Mouse (Mus musculus) heart, embryonic 10.5 days (tissue): Measurements from ENCODE around the gene Trpm3. TPM values are rescaled to one million over a fixed set of nuclear protein-coding genes. Genes with fewer than 3 reads are reported as not detected.

Source experiments
- DNase-seq: peaks from one replicate; pipeline ENCODE4 v3.0.0-alpha.2; 2017; ENCODE audit warnings: low spot score
- H3K27ac ChIP-seq: fragments of 300-500 bp; sonication (generic); 2 replicates; pipeline ENCODE4 v1.5.1; 2016; ENCODE audit warnings: mild to moderate bottlenecking
- H3K27me3 ChIP-seq: fragments of 300-500 bp; sonication (generic); 2 replicates; pipeline ENCODE4 v1.6.1; 2016; ENCODE audit warnings: mild to moderate bottlenecking; ENCODE audit not compliant: poor library complexity, insufficient read depth, severe bottlenecking
- H3K36me3 ChIP-seq: fragments of 300-500 bp; sonication (generic); 2 replicates; pipeline ENCODE4 v1.6.1; 2016; ENCODE audit warnings: mild to moderate bottlenecking, moderate library complexity
- H3K4me1 ChIP-seq: fragments of 300-500 bp; sonication (generic); 2 replicates; pipeline ENCODE4 v1.6.1; 2016; ENCODE audit warnings: mild to moderate bottlenecking
- H3K4me3 ChIP-seq: fragments of 300-500 bp; sonication (generic); 2 replicates; pipeline ENCODE4 v1.5.1; 2016; ENCODE audit warnings: mild to moderate bottlenecking, moderate library complexity
- H3K9me3 ChIP-seq: fragments of 300-500 bp; sonication (generic); 2 replicates; pipeline ENCODE4 v1.6.1; 2016; ENCODE audit warnings: mild to moderate bottlenecking, moderate library complexity
- WGBS: fragments of 180-500 bp; shearing (Covaris S2); methylation state at CpG from one replicate; pipeline ENCODE4 v1.1.7; 2016; 5-methylcytosine and 5-hydroxymethylcytosine counted together
- polyA plus RNA-seq: library from polyadenylated mRNA; unstranded; fragments of >200 nt; fragmentation: Nextera tagmentation; extraction: Ambion mirVana; gene quantifications from 2 replicates; pipeline ENCODE4 v1.2.1, GENCODE M21; 2016

Trpm3 gene
- polyA plus RNA-seq, 1 experiment from 2014 or later: 1.7 TPM

DNA sequence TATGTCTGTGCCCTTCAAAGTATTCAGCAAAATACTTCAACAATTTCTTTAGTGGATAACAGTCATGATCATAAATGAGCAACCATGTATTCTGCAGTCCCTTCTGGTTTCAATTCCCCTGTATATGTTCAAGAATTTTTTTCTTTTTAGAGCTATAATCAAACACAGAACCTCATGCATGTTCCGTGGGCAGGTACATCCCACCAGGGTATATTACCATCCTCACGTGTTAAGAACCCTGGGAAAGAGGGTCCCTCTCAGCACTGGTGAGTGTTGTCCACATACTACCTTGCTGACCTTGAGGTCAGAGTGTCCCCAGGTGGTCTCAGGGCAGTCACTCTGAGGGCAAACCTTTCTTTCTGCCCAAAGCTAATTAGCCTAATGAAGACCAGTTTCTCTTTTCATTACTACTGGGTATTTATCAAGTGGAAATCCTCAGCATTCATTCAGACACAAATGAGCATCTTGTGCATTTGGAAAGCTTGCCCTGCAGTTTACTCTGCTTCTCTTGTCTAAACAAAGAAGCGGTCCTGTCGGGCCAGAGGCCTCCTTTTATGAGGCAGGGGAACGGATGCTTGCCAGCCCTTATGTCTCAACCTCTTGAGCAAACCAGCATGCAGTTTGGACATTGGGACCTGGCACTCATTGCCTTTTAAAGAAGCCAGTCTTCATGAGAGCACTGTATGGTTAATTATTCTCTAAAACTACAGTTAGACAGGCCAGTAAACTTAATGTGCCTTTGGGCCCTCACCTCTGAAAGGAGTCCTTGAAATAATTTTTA lies 562.2 kb downstream of the Trpm3 start:
- DNase-seq: no peak
- no peak overlapping the region for H3K4me3 ChIP-seq
- H3K9me3 ChIP-seq: no peaks in the 10 kb centered on the region
- H3K36me3 ChIP-seq: no peaks in the 10 kb centered on the region
- no peak overlapping the region for H3K27ac ChIP-seq
- H3K4me1 ChIP-seq: no peaks in the 10 kb centered on the region
- no peaks in the 10 kb centered on the region for H3K27me3 ChIP-seq
- 66% methylated on average over 5 of the region's 5 CpGs for WGBS

DNA sequence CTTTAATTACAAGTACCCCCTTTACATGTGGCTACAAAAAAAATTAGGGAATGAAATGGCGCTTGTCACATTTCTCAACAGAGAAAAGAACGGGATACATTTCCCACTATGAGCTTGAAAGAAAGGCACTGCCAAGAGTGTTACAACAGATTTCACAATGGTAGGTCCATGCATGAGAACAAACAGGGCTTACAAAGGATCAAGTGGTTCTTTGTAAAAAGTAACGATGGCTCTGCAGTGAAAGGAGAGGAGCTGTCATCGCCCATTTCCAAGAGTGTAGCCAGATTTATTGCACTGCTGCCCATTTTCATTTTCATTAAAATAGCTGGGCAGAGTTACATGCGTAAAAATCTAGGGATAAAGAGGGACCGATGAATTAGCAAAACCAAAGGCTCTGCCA lies 565.0 kb downstream of the Trpm3 start:
- no peaks in the 10 kb centered on the region for H3K4me1 ChIP-seq
- no peaks in the 10 kb centered on the region for H3K36me3 ChIP-seq
- no peak overlapping the region for H3K27ac ChIP-seq
- no peak for DNase-seq
- WGBS: 66% methylated on average over 6 of the region's 6 CpGs
- H3K9me3 ChIP-seq: no peaks in the 10 kb centered on the region
- no peak overlapping the region for H3K4me3 ChIP-seq
- no peaks in the 10 kb centered on the region for H3K27me3 ChIP-seq

DNA sequence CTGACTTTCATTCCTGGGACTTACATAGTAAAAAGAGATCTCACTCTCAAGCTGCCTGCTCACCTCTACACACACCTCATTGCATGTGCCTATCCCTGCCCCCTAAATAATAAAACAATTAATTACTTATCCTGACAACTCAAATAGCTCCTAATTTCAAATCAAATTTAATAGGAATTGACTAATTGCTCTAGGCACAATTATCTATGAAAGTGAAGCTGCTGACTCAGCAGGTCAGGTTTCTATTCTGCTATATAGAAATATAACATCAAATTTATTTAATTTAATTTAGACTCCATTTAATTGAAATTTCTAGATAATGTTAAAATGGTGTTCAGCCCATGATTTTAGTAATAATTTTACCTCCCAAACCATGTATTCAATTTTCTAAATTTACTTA lies 566.6 kb downstream of the Trpm3 start:
- no peaks in the 10 kb centered on the region for H3K9me3 ChIP-seq
- H3K4me1 ChIP-seq: no peaks in the 10 kb centered on the region
- no peak overlapping the region for H3K27ac ChIP-seq
- no peaks in the 10 kb centered on the region for H3K27me3 ChIP-seq
- no peak overlapping the region for H3K4me3 ChIP-seq
- no peaks in the 10 kb centered on the region for H3K36me3 ChIP-seq
- DNase-seq: no peak

DNA sequence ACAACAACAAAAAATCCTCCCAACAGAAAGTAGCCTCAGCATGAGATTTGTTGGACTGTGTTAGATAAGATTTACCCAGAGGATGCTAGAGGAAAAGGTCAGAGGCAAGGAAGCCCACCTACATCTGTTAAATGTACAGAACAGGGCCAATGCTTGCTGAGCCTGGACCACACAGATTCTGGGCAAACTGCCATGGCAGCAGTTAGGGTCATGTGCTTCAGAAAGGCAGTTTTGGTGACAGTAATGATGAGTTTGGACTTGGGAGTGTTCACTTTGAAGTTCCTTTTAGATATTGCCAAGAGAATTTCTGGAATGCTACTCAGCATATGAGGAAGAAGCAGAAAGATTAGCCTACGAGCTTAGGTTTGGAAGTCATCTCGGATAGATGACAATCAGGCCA lies 580.2 kb downstream of the Trpm3 start:
- no peaks in the 10 kb centered on the region for H3K36me3 ChIP-seq
- H3K27me3 ChIP-seq: no peaks in the 10 kb centered on the region
- no peak overlapping the region for H3K27ac ChIP-seq
- no peak for DNase-seq
- H3K9me3 ChIP-seq: no peaks in the 10 kb centered on the region
- WGBS: 68% methylated on average over 2 of the region's 2 CpGs
- no peaks in the 10 kb centered on the region for H3K4me1 ChIP-seq
- H3K4me3 ChIP-seq: no peak overlapping the region

DNA sequence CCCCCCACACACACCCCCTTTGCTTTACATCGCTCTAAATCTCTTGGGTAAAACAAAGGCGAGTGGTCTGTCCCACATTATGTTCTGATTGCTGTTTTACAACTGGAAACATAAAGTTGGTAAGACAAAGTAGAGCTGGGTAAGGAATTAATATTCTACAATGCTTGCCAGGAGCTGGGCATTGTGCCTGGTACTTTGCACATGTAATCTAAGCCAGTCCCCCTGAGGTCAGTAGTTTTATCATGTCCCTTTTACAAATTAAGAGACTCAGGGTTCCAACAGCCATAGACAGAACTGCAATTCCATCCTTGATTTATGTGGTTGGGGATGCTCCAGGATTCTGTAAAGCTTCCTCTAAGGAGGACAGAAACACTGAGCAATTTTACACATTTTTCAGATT lies 591.0 kb downstream of the Trpm3 start:
- no peak for DNase-seq
- H3K4me1 ChIP-seq: no peaks in the 10 kb centered on the region
- H3K27ac ChIP-seq: no peak overlapping the region
- no peaks in the 10 kb centered on the region for H3K27me3 ChIP-seq
- no peak overlapping the region for H3K4me3 ChIP-seq
- WGBS: 91% methylated on average over 2 of the region's 2 CpGs
- no peaks in the 10 kb centered on the region for H3K36me3 ChIP-seq
- no peaks in the 10 kb centered on the region for H3K9me3 ChIP-seq

DNA sequence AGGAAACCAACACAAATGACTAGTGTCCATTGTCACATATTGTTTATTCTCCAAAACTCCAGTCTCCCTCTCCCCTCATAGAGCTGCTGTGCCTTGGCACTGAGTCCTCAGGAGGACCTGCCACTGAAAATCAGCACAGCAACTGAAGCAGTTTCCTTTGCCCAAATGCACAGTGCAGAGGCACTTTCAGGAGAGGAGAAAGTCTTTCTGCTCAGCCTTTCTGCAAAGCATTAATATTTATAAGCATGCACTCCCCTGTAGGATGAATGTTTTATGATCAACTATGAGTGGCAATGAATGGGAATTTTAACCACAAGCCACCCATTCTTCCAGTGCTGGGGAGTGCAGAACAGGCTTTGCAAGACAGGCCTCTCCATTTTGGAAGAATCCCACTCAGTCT lies 592.1 kb downstream of the Trpm3 start:
- H3K4me1 ChIP-seq: no peaks in the 10 kb centered on the region
- H3K36me3 ChIP-seq: no peaks in the 10 kb centered on the region
- DNase-seq: no peak
- H3K4me3 ChIP-seq: no peak overlapping the region
- H3K27me3 ChIP-seq: no peaks in the 10 kb centered on the region
- no peaks in the 10 kb centered on the region for H3K9me3 ChIP-seq
- no peak overlapping the region for H3K27ac ChIP-seq

DNA sequence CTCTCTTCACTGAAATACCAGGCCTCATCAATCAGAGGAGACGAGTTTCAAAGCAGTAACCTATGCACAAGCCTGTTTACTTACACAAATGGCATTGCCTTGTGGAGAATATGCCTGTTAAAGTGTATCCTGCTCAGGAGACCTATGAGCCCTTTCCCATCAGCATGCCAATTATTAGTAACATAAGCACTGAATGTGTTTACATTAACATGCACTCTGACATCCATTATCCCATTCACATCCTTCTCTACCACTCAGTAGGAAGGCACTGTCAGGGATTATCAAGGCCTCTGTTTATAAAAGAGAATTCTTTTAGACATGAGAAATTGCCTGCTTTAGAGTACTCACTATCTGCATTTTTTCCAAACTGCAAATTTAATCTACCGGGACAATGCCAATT lies 598.0 kb downstream of the Trpm3 start:
- WGBS: 60% methylated on average over 2 of the region's 2 CpGs
- no peaks in the 10 kb centered on the region for H3K4me1 ChIP-seq
- H3K27me3 ChIP-seq: no peaks in the 10 kb centered on the region
- no peak overlapping the region for H3K27ac ChIP-seq
- no peaks in the 10 kb centered on the region for H3K9me3 ChIP-seq
- H3K36me3 ChIP-seq: no peaks in the 10 kb centered on the region
- no peak overlapping the region for H3K4me3 ChIP-seq
- DNase-seq: no peak

DNA sequence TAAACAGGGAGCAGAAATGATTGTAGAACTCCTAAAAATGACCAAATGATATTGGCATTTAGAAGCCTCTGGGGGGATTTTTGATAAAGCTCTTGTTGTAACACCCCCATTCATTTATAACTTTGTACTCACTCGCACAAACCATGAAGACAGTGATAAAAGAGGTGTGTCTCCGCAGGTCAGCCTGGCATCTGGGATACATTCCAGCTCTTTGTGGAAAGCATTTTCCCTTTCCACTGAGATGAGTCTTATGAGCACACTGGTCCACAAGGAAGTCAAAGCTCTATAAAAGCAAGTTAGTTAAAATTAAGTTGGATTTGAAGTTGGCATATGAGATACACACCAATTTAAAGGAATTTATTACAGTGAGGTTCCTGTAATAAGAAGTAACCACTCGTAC lies 600.4 kb downstream of the Trpm3 start:
- no peak overlapping the region for H3K27ac ChIP-seq
- no peak for DNase-seq
- H3K36me3 ChIP-seq: no peaks in the 10 kb centered on the region
- H3K4me3 ChIP-seq: no peak overlapping the region
- no peaks in the 10 kb centered on the region for H3K27me3 ChIP-seq
- 80% methylated on average over 3 of the region's 3 CpGs for WGBS
- no peaks in the 10 kb centered on the region for H3K4me1 ChIP-seq
- no peaks in the 10 kb centered on the region for H3K9me3 ChIP-seq

DNA sequence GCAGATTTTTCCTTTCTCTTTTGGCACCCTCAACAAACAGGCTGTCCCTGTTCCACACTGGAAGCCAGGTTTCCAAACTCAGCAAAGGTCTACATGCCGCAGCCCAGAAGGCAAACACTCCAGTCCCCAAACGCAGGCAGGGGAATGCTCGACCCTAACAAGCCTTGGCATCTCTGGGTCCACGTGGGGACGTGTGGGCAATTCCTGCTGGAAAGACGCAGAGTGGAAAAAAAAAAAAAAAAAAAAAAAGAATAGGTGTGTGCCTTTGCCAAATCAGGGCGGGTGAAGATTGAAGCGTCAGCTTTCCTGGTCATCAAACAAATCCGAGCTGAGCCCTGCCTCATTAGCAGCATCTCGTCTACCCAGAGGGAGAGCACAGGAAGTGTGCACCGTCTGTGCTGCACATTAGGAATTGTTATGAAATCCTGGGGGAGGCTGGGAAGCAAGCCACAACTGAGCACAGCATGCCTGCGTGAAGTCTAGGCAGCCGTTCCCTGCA lies 614.5 kb downstream of the Trpm3 start:
- Histone ChIP-seq H3K36me3 (no peaks in the 10 kb centered on the region), H3K4me3 (no peak overlapping the region), H3K27ac (no peak overlapping the region), H3K4me1 (no peaks in the 10 kb centered on the region), H3K27me3 (no peaks in the 10 kb centered on the region), H3K9me3 (no peaks in the 10 kb centered on the region)
- WGBS: 63% methylated on average over 13 of the region's 13 CpGs
- no peak for DNase-seq

DNA sequence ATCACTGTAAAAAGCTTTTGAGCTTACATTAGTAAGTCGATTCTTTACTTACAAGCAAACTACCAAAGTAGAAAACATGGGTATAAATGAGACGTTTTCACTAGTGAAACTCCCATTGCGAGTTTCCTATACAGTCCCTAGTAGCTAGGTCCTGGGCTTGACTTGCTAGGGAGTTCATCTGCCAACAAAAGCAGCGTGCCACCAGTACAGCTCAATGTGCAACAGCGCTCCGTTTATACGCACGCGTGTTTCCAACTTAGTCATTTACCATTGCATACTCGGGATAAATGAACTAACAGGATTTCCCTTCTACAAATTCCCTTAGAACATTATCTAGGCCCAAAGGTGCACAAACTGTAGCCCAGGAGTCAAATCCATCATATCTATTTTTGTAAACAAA lies 615.2 kb downstream of the Trpm3 start:
- 90% methylated on average over 10 of the region's 10 CpGs for WGBS
- no peaks in the 10 kb centered on the region for H3K4me1 ChIP-seq
- no peak for DNase-seq
- H3K27ac ChIP-seq: no peak overlapping the region
- no peaks in the 10 kb centered on the region for H3K36me3 ChIP-seq
- H3K4me3 ChIP-seq: no peak overlapping the region
- no peaks in the 10 kb centered on the region for H3K9me3 ChIP-seq
- H3K27me3 ChIP-seq: no peaks in the 10 kb centered on the region

DNA sequence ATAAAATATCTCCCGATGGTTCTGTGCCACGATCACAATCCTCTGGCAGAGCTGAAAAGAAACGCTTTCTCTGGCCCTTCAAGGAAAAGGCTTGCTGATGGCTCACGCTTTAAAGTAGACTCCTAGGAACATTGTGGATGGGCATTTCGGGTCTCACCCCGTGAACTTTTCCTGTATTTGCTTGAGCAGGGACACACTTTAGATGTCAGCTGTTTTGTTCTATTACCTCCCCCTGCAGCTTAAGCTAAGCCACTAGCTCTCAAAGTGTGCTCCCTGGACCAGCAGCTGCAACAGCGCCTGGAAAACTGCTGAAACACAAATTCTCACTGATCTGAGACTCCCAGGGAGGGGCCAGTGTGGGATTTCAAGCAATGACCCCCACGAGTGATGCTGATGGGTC lies 615.7 kb downstream of the Trpm3 start:
- WGBS: 82% methylated on average over 8 of the region's 8 CpGs
- no peak for DNase-seq
- no peaks in the 10 kb centered on the region for H3K4me1 ChIP-seq
- no peaks in the 10 kb centered on the region for H3K9me3 ChIP-seq
- H3K36me3 ChIP-seq: no peaks in the 10 kb centered on the region
- H3K4me3 ChIP-seq: no peak overlapping the region
- H3K27ac ChIP-seq: no peak overlapping the region
- H3K27me3 ChIP-seq: no peaks in the 10 kb centered on the region

DNA sequence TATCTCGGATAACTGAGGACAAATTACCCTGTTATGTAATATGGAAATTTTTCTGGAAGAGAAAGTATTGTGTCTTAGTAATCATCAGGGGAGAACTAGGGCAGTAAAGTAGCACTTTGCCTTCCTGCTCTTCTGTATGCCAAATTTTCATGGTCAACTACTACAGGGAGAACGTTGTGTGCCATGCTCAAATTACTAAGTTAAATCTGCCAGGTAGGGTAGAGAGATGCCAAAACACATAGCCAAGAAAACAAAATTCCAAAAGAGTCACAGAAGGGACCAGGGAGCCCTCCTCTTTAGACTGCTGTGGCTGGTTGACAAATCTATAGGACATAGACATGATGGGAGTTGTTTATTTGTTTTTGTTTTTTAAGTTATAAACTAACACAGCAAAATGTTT lies 619.6 kb downstream of the Trpm3 start:
- Histone ChIP-seq H3K36me3 (no peaks in the 10 kb centered on the region), H3K4me3 (no peak overlapping the region), H3K4me1 (no peaks in the 10 kb centered on the region), H3K27ac (no peak overlapping the region), H3K9me3 (no peaks in the 10 kb centered on the region), H3K27me3 (no peaks in the 10 kb centered on the region)
- no peak for DNase-seq
- 67% methylated on average over 2 of the region's 2 CpGs for WGBS

DNA sequence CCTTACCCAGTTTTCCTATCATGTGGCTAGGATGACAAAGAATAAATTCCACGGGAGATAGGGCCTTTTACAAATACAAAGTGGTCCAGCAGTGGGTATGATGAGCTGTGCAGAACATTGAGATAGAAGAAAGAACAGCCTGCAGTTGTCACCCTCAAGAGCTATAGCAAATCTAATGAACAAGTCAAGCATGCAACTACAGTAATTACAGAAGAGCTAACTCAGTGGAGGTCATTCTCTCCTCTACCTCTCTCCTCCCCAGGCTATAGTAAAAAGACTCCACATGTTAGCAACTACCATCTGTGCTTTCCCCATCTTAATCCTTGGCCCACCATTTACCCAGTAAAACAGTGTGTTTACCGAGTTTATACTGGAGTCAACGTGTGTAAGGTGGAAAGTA lies 629.4 kb downstream of the Trpm3 start:
- WGBS: 70% methylated on average over 3 of the region's 3 CpGs
- Histone ChIP-seq H3K36me3 (no peaks in the 10 kb centered on the region), H3K9me3 (no peaks in the 10 kb centered on the region), H3K27ac (no peak overlapping the region), H3K4me1 (0 out of 2 replicates have a peak, but pooled peaks cover 4% of the 10 kb centered on the region), H3K27me3 (no peaks in the 10 kb centered on the region), H3K4me3 (no peak overlapping the region)
- DNase-seq: no peak

DNA sequence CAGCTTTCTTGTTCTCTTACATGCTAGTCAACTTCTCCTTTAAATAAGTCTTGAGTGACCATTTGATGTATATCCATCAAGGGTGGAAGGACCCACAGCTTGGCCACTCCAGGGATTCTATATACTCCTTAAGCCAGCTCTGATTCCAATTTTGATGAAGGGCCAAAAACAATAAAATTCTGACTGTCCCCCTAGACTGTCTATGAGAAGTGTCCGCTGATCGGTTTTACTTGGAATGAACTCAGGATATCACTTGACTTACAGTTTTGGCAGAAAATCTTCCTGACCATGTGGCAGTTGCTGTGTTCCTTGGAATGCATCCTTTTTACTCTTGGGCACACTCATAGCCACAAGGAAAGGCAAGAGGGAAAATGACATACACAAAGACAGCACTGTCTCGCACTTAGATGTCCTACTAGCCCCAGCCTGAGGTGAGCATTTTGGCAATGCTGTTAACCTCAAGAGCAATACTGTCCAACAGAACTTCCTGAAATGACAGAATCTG lies 636.4 kb downstream of the Trpm3 start:
- Histone ChIP-seq H3K27me3 (no peaks in the 10 kb centered on the region), H3K9me3 (no peaks in the 10 kb centered on the region), H3K4me1 (no peaks in the 10 kb centered on the region), H3K27ac (no peak overlapping the region), H3K4me3 (no peak overlapping the region), H3K36me3 (no peaks in the 10 kb centered on the region)
- WGBS: 92% methylated on average over 3 of the region's 3 CpGs
- no peak for DNase-seq
